10 mouse cellular contexts compared by ENCODE assay signal in genomic region chr5:135550910-135551309, GRCm38 (mm10). TPM values are rescaled to one million over a fixed set of nuclear protein-coding genes. Genes with fewer than 3 reads are reported as not detected.
DNase-seq lines count a peak whose midpoint lies in the region; ATAC-seq and TF ChIP-seq lines count a peak whose summit lies in the region.
"Had no signal": no experiment of that assay in that cellular context is flagged by ENCODE, and none has a peak within 500 bp of the region (broad histone marks: within the 10 kb centered on the region; RNA-seq: fewer than 3 reads in every experiment).

No protein-coding gene starts in this region.

- H3K36me3 ChIP-seq in intestine, postnatal 0 days (ENCODE audit: control insufficient read depth, insufficient read depth): no peaks in the 10 kb centered on the region
- H3K36me3 ChIP-seq in intestine, embryonic 16.5 days (ENCODE audit: control insufficient read depth, insufficient read depth, low read length): no peaks in the 10 kb centered on the region
- no peaks in the 10 kb centered on the region for H3K36me3 ChIP-seq in stomach, postnatal 0 days (ENCODE audit: control insufficient read depth, insufficient read depth, low read length)
- H3K36me3 ChIP-seq: stomach, embryonic 15.5 days had no signal

- TF ChIP-seq CTCF in intestine, postnatal 0 days (IDR thresholded peaks at IDR 0.05; ENCODE audit: low read depth): peak; percentile 77
- TF ChIP-seq CTCF in stomach, postnatal 0 days (IDR thresholded peaks at IDR 0.05; ENCODE audit: low read depth): peak; percentile 68

- no peaks in the 10 kb centered on the region for H3K27me3 ChIP-seq in intestine, postnatal 0 days (replicated peaks; ENCODE audit: control insufficient read depth, insufficient read depth, low read length)
- H3K27me3 ChIP-seq in intestine, embryonic 16.5 days (replicated peaks; ENCODE audit: control insufficient read depth, insufficient read depth, low read length): no peaks in the 10 kb centered on the region
- H3K27me3 ChIP-seq in stomach, postnatal 0 days (ENCODE audit: control insufficient read depth, insufficient read depth, low read length): no peaks in the 10 kb centered on the region
- H3K27me3 ChIP-seq: stomach, embryonic 15.5 days had no signal

- no peak for ATAC-seq in intestine, postnatal 0 days
- no peak for ATAC-seq in intestine, embryonic 16.5 days
- ATAC-seq in stomach, postnatal 0 days (ENCODE audit: low FRiP score, low TSS enrichment): no peak

- 35% methylated on average over 3 of the region's 3 CpGs for WGBS in intestine, postnatal 0 days
- WGBS in intestine, embryonic 16.5 days: 33% methylated on average over 3 of the region's 3 CpGs
- WGBS in stomach, postnatal 0 days: 25% methylated on average over 3 of the region's 3 CpGs

- no peak for TF ChIP-seq EP300 in stomach, postnatal 0 days (optimal IDR thresholded peaks at IDR 0.05)

- no peak overlapping the region for H3K9ac ChIP-seq in intestine, postnatal 0 days (ENCODE audit: low read depth, low read length)
- H3K9ac ChIP-seq in intestine, embryonic 16.5 days (ENCODE audit: low read depth, low read length): no peak overlapping the region
- H3K9ac ChIP-seq in stomach, postnatal 0 days (ENCODE audit: low read length): no peak overlapping the region
- H3K9ac ChIP-seq: stomach, embryonic 15.5 days had no signal

- no peaks in the 10 kb centered on the region; the same call in 1 of the 2 replicates for H3K4me1 ChIP-seq in intestine, postnatal 0 days (replicated peaks; ENCODE audit: control insufficient read depth, insufficient read depth, low read length)
- H3K4me1 ChIP-seq in intestine, embryonic 16.5 days (ENCODE audit: control insufficient read depth, insufficient read depth, low read length): no peaks in the 10 kb centered on the region
- no peaks in the 10 kb centered on the region; the same call in 1 of the 2 replicates for H3K4me1 ChIP-seq in stomach, postnatal 0 days (replicated peaks; ENCODE audit: control insufficient read depth, insufficient read depth)
- H3K4me1 ChIP-seq: stomach, embryonic 15.5 days had no signal

- no peak overlapping the region for H3K4me2 ChIP-seq in intestine, postnatal 0 days (replicated peaks; ENCODE audit: low read depth)
- no peak overlapping the region for H3K4me2 ChIP-seq in intestine, embryonic 16.5 days (ENCODE audit: low read depth, low read length)
- no peak overlapping the region for H3K4me2 ChIP-seq in stomach, postnatal 0 days (replicated peaks; ENCODE audit: low read depth)
- H3K4me2 ChIP-seq: stomach, embryonic 15.5 days had no signal

- H3K27ac ChIP-seq in intestine, postnatal 0 days (ENCODE audit: low read depth, low read length): no peak overlapping the region
- no peak overlapping the region for H3K27ac ChIP-seq in intestine, embryonic 16.5 days (ENCODE audit: low read length)
- H3K27ac ChIP-seq in stomach, postnatal 0 days (replicated peaks): no peak overlapping the region
- H3K27ac ChIP-seq: macrophage; stomach, embryonic 15.5 days had no signal

- peak; percentile 29 for DNase-seq in thymus, postnatal 0 days (ENCODE audit: low spot score)
- DNase-seq in thymus, adult 18-20 months: no peak
- DNase-seq in embryo, embryonic 10.5 days (ENCODE audit: low spot score): peak; percentile 66
- no peak for DNase-seq in stomach, postnatal 0 days (ENCODE audit: low spot score)
- no peak for DNase-seq in testis, postnatal 14 days (ENCODE audit: low spot score)
- DNase-seq in kidney, adult 18-20 months: no peak

- no peak overlapping the region for H3K4me3 ChIP-seq in intestine, postnatal 0 days (ENCODE audit: low read depth, low read length)
- no peak overlapping the region for H3K4me3 ChIP-seq in intestine, embryonic 16.5 days (ENCODE audit: low read length)
- H3K4me3 ChIP-seq in stomach, postnatal 0 days (ENCODE audit: low read depth, low read length): no peak overlapping the region
- H3K4me3 ChIP-seq: stomach, embryonic 15.5 days had no signal

- no peaks in the 10 kb centered on the region for H3K9me3 ChIP-seq in intestine, postnatal 0 days (ENCODE audit: control insufficient read depth)
- H3K9me3 ChIP-seq in intestine, embryonic 16.5 days (ENCODE audit: control insufficient read depth, low read length): no peaks in the 10 kb centered on the region
- H3K9me3 ChIP-seq in stomach, postnatal 0 days (ENCODE audit: control insufficient read depth, low read length): no peaks in the 10 kb centered on the region
- H3K9me3 ChIP-seq: stomach, embryonic 15.5 days had no signal

RNA-seq across cellular contexts. Expression of gene Hip1, which starts 6.0 kb away (rescaled TPM):
- 5.9 and 6.4 TPM in 2 replicates for polyA plus RNA-seq in intestine, postnatal 0 days (2015; fragmentation: Nextera tagmentation; extraction: Ambion mirVana)
- polyA plus RNA-seq in intestine, embryonic 16.5 days (2015; fragmentation: Nextera tagmentation; extraction: Ambion mirVana): 15.0 and 15.3 TPM in 2 replicates
- polyA plus RNA-seq in thymus, postnatal 0 days (2015; fragmentation: Nextera tagmentation; extraction: Ambion mirVana): 2.4 and 2.7 TPM in 2 replicates
- 4.9 and 7.3 TPM in 2 replicates for polyA plus RNA-seq in stomach, postnatal 0 days (2015; fragmentation: Nextera tagmentation; extraction: Ambion mirVana)

RNA-seq across cellular contexts. Expression of gene Ccl26, which starts 12.5 kb away (rescaled TPM):
- polyA plus RNA-seq in intestine, postnatal 0 days (2015; fragmentation: Nextera tagmentation; extraction: Ambion mirVana): not detected in 2 replicates
- polyA plus RNA-seq in intestine, embryonic 16.5 days (2015; fragmentation: Nextera tagmentation; extraction: Ambion mirVana): not detected in 2 replicates
- not detected in 2 replicates for polyA plus RNA-seq in thymus, postnatal 0 days (2015; fragmentation: Nextera tagmentation; extraction: Ambion mirVana)
- not detected in 2 replicates for polyA plus RNA-seq in stomach, postnatal 0 days (2015; fragmentation: Nextera tagmentation; extraction: Ambion mirVana)
- polyA plus RNA-seq: macrophage; stomach, embryonic 15.5 days had no signal

RNA-seq across cellular contexts. Expression of gene Ccl24, which starts 21.9 kb away (rescaled TPM):
- polyA plus RNA-seq in intestine, postnatal 0 days (2015; fragmentation: Nextera tagmentation; extraction: Ambion mirVana): 52.0 and 58.3 TPM in 2 replicates
- 34.3 and 34.5 TPM in 2 replicates for polyA plus RNA-seq in intestine, embryonic 16.5 days (2015; fragmentation: Nextera tagmentation; extraction: Ambion mirVana)
- 32.0 and 35.5 TPM in 2 replicates for polyA plus RNA-seq in thymus, postnatal 0 days (2015; fragmentation: Nextera tagmentation; extraction: Ambion mirVana)
- polyA plus RNA-seq in stomach, postnatal 0 days (2015; fragmentation: Nextera tagmentation; extraction: Ambion mirVana): 1.7 and 2.8 TPM in 2 replicates

Comparison
In these comparisons a context has a peak if more than half of its experiments do, and no peak if none do; other contexts are left out.
1. DNase-seq: peak in thymus, postnatal 0 days (single experiment) and embryo, embryonic 10.5 days (single experiment); none in thymus, adult 18-20 months (0 of 2), stomach, postnatal 0 days (single experiment), testis, postnatal 14 days (single experiment) and kidney, adult 18-20 months (single experiment).